Mouse (Mus musculus): Measurements from ENCODE around the gene Tbc1d14. TPM values are rescaled to one million over a fixed set of nuclear protein-coding genes. Genes with fewer than 3 reads are reported as not detected.

The Tbc1d14 gene
- 16.8 and 17.2 TPM in 2 replicates for polyA plus RNA-seq (2015; fragmentation: Nextera tagmentation; extraction: Ambion mirVana)

- H3K4me2 ChIP-seq (replicated peaks; ENCODE audit: low read depth): no peak within 1 kb of the TSS
- H3K9me3 ChIP-seq (ENCODE audit: control insufficient read depth): no peaks in the 10 kb centered on the region
- H3K4me3 ChIP-seq (ENCODE audit: low read depth, low read length): no peak within 1 kb of the TSS
- H3K36me3 ChIP-seq (ENCODE audit: control insufficient read depth, insufficient read depth): no peaks in the 10 kb centered on the region
- no peaks in the 10 kb centered on the region for H3K4me1 ChIP-seq (replicated peaks; ENCODE audit: control insufficient read depth, insufficient read depth, low read length)
- no peak for TF ChIP-seq CTCF (IDR thresholded peaks at IDR 0.05; ENCODE audit: low read depth)
- no peak within 1 kb of the TSS for H3K9ac ChIP-seq (ENCODE audit: low read depth, low read length)
- H3K27ac ChIP-seq (ENCODE audit: low read depth, low read length): no peak within 1 kb of the TSS
- no peaks in the 10 kb centered on the region for H3K27me3 ChIP-seq (replicated peaks; ENCODE audit: control insufficient read depth, insufficient read depth, low read length)
- WGBS: 74% methylated on average over 5 of the region's 5 CpGs
- ATAC-seq: no peak
These were observed at the start of gene Tbc1d14 for GRCm38 (mm10) chr5:36593176-36593575. TSS of gene Tbc1d14 (minus strand) at chr5:36593276.

GRCm38 (mm10) chr5:36625612-36626011, 32.5 kb upstream of the Tbc1d14 start:
- no peak for ATAC-seq
- WGBS: 62% methylated on average over 5 of the region's 5 CpGs
- H3K36me3 ChIP-seq (ENCODE audit: control insufficient read depth, insufficient read depth): peaks cover 16% of the 10 kb centered on the region; the same call in 1 of the 2 replicates
- no peaks in the 10 kb centered on the region for H3K27me3 ChIP-seq (replicated peaks; ENCODE audit: control insufficient read depth, insufficient read depth, low read length)
- H3K9me3 ChIP-seq (ENCODE audit: control insufficient read depth): no peaks in the 10 kb centered on the region
- no peak overlapping the region for H3K27ac ChIP-seq (ENCODE audit: low read depth, low read length)
- no peak overlapping the region for H3K4me3 ChIP-seq (ENCODE audit: low read depth, low read length)
- H3K9ac ChIP-seq (ENCODE audit: low read depth, low read length): no peak overlapping the region
- no peak overlapping the region for H3K4me2 ChIP-seq (replicated peaks; ENCODE audit: low read depth)
- TF ChIP-seq CTCF (IDR thresholded peaks at IDR 0.05; ENCODE audit: low read depth): no peak
- H3K4me1 ChIP-seq (replicated peaks; ENCODE audit: control insufficient read depth, insufficient read depth, low read length): no peaks in the 10 kb centered on the region; the same call in 1 of the 2 replicates

- TF ChIP-seq CTCF (IDR thresholded peaks at IDR 0.05; ENCODE audit: low read depth): no peak
- no peak overlapping the region for H3K9ac ChIP-seq (ENCODE audit: low read depth, low read length)
- no peak overlapping the region for H3K27ac ChIP-seq (ENCODE audit: low read depth, low read length)
- no peaks in the 10 kb centered on the region; the same call in 1 of the 2 replicates for H3K4me1 ChIP-seq (replicated peaks; ENCODE audit: control insufficient read depth, insufficient read depth, low read length)
- no peak overlapping the region for H3K4me3 ChIP-seq (ENCODE audit: low read depth, low read length)
- WGBS: 85% methylated on average over 5 of the region's 5 CpGs
- H3K9me3 ChIP-seq (ENCODE audit: control insufficient read depth): no peaks in the 10 kb centered on the region
- H3K36me3 ChIP-seq (ENCODE audit: control insufficient read depth, insufficient read depth): peaks cover 15% of the 10 kb centered on the region
- no peak for ATAC-seq
- no peak overlapping the region for H3K4me2 ChIP-seq (replicated peaks; ENCODE audit: low read depth)
- no peaks in the 10 kb centered on the region for H3K27me3 ChIP-seq (replicated peaks; ENCODE audit: control insufficient read depth, insufficient read depth, low read length)
These were observed 30.6 kb upstream of the Tbc1d14 start for GRCm38 (mm10) chr5:36623670-36624069.

- no peak for TF ChIP-seq CTCF (IDR thresholded peaks at IDR 0.05; ENCODE audit: low read depth)
- Histone ChIP-seq H3K9ac (ENCODE audit: low read depth, low read length) (no peak overlapping the region), H3K9me3 (ENCODE audit: control insufficient read depth) (no peaks in the 10 kb centered on the region), H3K4me3 (ENCODE audit: low read depth, low read length) (no peak overlapping the region), H3K27me3 (replicated peaks; ENCODE audit: control insufficient read depth, insufficient read depth, low read length) (no peaks in the 10 kb centered on the region), H3K4me1 (replicated peaks; ENCODE audit: control insufficient read depth, insufficient read depth, low read length) (no peaks in the 10 kb centered on the region), H3K4me2 (replicated peaks; ENCODE audit: low read depth) (no peak overlapping the region), H3K36me3 (ENCODE audit: control insufficient read depth, insufficient read depth) (peaks cover 28% of the 10 kb centered on the region), H3K27ac (ENCODE audit: low read depth, low read length) (no peak overlapping the region)
- WGBS: 65% methylated on average over 5 of the region's 5 CpGs
- ATAC-seq: no peak
These were observed 28.0 kb upstream of the Tbc1d14 start for GRCm38 (mm10) chr5:36621058-36621449.

GRCm38 (mm10) chr5:36620409-36621057, 27.5 kb upstream of the Tbc1d14 start:
- ATAC-seq: no peak
- no peaks in the 10 kb centered on the region for H3K9me3 ChIP-seq (ENCODE audit: control insufficient read depth)
- 70% methylated on average over 8 of the region's 8 CpGs for WGBS
- no peak for TF ChIP-seq CTCF (IDR thresholded peaks at IDR 0.05; ENCODE audit: low read depth)
- no peak overlapping the region for H3K27ac ChIP-seq (ENCODE audit: low read depth, low read length)
- no peak overlapping the region for H3K9ac ChIP-seq (ENCODE audit: low read depth, low read length)
- no peaks in the 10 kb centered on the region for H3K27me3 ChIP-seq (replicated peaks; ENCODE audit: control insufficient read depth, insufficient read depth, low read length)
- no peak overlapping the region for H3K4me3 ChIP-seq (ENCODE audit: low read depth, low read length)
- no peaks in the 10 kb centered on the region for H3K4me1 ChIP-seq (replicated peaks; ENCODE audit: control insufficient read depth, insufficient read depth, low read length)
- H3K36me3 ChIP-seq (ENCODE audit: control insufficient read depth, insufficient read depth): peaks cover 33% of the 10 kb centered on the region
- H3K4me2 ChIP-seq (replicated peaks; ENCODE audit: low read depth): no peak overlapping the region

DNA sequence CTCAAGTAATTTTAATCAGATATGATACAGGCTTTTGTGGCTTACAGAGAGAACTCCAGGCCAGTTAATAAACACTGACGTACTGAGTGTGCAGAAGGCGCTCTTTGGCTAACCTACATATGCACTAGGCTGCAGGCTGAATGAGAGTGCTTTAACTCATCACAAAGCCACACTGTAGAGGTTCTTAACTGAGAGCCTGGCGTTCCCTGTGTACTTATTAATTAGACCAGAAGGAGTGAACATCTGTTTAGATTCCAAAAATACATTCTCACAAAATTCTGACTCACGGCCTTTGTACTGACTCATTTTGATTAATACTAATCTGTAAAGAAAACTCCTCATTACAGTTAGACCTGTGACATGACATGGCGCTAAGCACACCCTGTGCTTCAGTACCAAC, 25.8 kb upstream of the Tbc1d14 start:
- no peak overlapping the region for H3K9ac ChIP-seq (ENCODE audit: low read depth, low read length)
- no peak overlapping the region for H3K4me3 ChIP-seq (ENCODE audit: low read depth, low read length)
- whole genome bisulfite sequencing: 73% methylated on average over 5 of the region's 5 CpGs
- no peaks in the 10 kb centered on the region for H3K27me3 ChIP-seq (replicated peaks; ENCODE audit: control insufficient read depth, insufficient read depth, low read length)
- no peak overlapping the region for H3K4me2 ChIP-seq (replicated peaks; ENCODE audit: low read depth)
- ATAC-seq: no peak
- no peaks in the 10 kb centered on the region for H3K4me1 ChIP-seq (replicated peaks; ENCODE audit: control insufficient read depth, insufficient read depth, low read length)
- no peak overlapping the region for H3K27ac ChIP-seq (ENCODE audit: low read depth, low read length)
- no peak for TF ChIP-seq CTCF (IDR thresholded peaks at IDR 0.05; ENCODE audit: low read depth)
- no peaks in the 10 kb centered on the region for H3K9me3 ChIP-seq (ENCODE audit: control insufficient read depth)
- peaks cover 45% of the 10 kb centered on the region for H3K36me3 ChIP-seq (ENCODE audit: control insufficient read depth, insufficient read depth)
